Comparison of ENCODE assay signal across 8 mouse cellular contexts in the genomic region with DNA sequence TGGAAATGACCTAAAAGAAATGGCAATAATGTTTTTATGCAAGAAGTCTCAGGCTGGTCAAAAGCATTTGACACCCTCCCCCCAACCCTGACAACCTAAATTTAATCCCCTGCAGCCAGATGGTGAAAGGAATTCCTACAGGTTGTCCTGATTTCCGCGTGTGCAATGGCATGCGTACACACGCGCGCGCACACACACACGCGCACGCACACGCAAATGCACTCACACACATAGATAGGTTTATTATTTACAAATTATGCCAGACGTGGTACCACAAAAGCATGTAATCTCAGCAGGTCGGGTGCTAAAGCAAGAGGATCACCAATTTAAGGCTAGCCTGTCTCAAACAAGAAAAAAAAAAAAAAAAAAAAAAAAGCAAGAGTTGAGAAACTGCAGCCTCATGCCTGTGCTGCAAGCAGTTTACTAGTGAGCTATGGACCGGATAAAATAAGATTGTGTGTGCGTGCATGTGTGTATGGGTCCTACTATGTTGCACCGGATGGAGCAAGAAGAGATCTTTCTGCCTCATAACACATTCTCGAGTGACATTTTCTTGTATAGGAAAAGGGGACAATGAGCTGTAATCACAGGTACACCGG. TPM values are rescaled to one million over a fixed set of nuclear protein-coding genes. Genes with fewer than 3 reads are reported as not detected.
A peak's percentile ranks its signal among the peaks of the same experiment; 100 is the strongest.
DNase-seq lines count a peak whose midpoint lies in the region; ATAC-seq and TF ChIP-seq lines count a peak whose summit lies in the region.

No protein-coding gene starts in this region.

- peak overlapping the region; percentile 96 for H3K4me3 ChIP-seq in thymus, adult 2 months (ENCODE audit: control insufficient read depth, insufficient read depth, low read length)
- H3K4me3 ChIP-seq in forebrain, embryonic 15.5 days, result peak overlapping the region; percentile 55
- peak overlapping the region; percentile 46 for H3K4me3 ChIP-seq in midbrain, embryonic 16.5 days (ENCODE audit: low read depth, low read length)

- ATAC-seq in forebrain, embryonic 15.5 days (replicated peaks), result peak; percentile 81
- peak; percentile 75 for ATAC-seq in midbrain, embryonic 16.5 days

- no peaks in the 10 kb centered on the region; the same call in 1 of the 2 replicates for H3K4me1 ChIP-seq in thymus, adult 2 months (replicated peaks; ENCODE audit: control insufficient read depth, insufficient read depth, low read length)
- peaks cover 13% of the 10 kb centered on the region for H3K4me1 ChIP-seq in forebrain, embryonic 15.5 days
- H3K4me1 ChIP-seq in midbrain, embryonic 16.5 days (ENCODE audit: control insufficient read depth, insufficient read depth, low read length), result peaks cover 6% of the 10 kb centered on the region; the same call in 1 of the 2 replicates

- peak; percentile 8 to 45 for DNase-seq in adrenal gland, adult (ENCODE audit: inconsistent age in 2 of 2, low spot score in 1 of 2)
- no peak for DNase-seq in adrenal gland, postnatal 36 days
- DNase-seq in thymus, adult 2 months, result no peak
- DNase-seq in thymus, postnatal 25 days, result no peak
- DNase-seq in left cerebral cortex, postnatal 4 days, result peak; percentile 2
- no peak for DNase-seq in spleen, adult 18-20 months

- intact Hi-C loops in left cerebral cortex, postnatal 4 days (cut with DNase I), result loop anchor here (10.0 kb wide), 1 partner anchor 261 kb away; no protein-coding TSS in a partner anchor

- 2% methylated on average over 18 of the region's 18 CpGs for WGBS in thymus, adult 2 months
- 25% methylated on average over 18 of the region's 18 CpGs for WGBS in forebrain, embryonic 15.5 days
- WGBS in midbrain, embryonic 16.5 days, result 15% methylated on average over 18 of the region's 18 CpGs

- no peak for TF ChIP-seq CTCF in thymus, adult 2 months (IDR thresholded peaks at IDR 0.05; ENCODE audit: borderline replicate concordance, control insufficient read depth, extremely low read depth, insufficient read depth, low read length, poor library complexity)

- peak overlapping the region; percentile 88 for H3K27ac ChIP-seq in thymus, adult 2 months (ENCODE audit: control insufficient read depth, insufficient read depth, low read length)
- H3K27ac ChIP-seq in forebrain, embryonic 15.5 days (replicated peaks), result peak overlapping the region; percentile 91
- peak overlapping the region; percentile 80 for H3K27ac ChIP-seq in midbrain, embryonic 16.5 days (ENCODE audit: low read length)

- no peaks in the 10 kb centered on the region for H3K9me3 ChIP-seq in forebrain, embryonic 15.5 days
- H3K9me3 ChIP-seq in midbrain, embryonic 16.5 days (replicated peaks; ENCODE audit: control insufficient read depth, low read length, poor library complexity, severe bottlenecking), result no peaks in the 10 kb centered on the region

- H3K27me3 ChIP-seq in thymus, adult 2 months (ENCODE audit: control insufficient read depth, insufficient read depth, low read length), result no peaks in the 10 kb centered on the region
- no peaks in the 10 kb centered on the region for H3K27me3 ChIP-seq in forebrain, embryonic 15.5 days
- no peaks in the 10 kb centered on the region for H3K27me3 ChIP-seq in midbrain, embryonic 16.5 days (ENCODE audit: control insufficient read depth, insufficient read depth, low read depth, low read length)

- H3K36me3 ChIP-seq in thymus, adult 2 months (ENCODE audit: control insufficient read depth, insufficient read depth, low read length), result no peaks in the 10 kb centered on the region
- H3K36me3 ChIP-seq in forebrain, embryonic 15.5 days, result no peaks in the 10 kb centered on the region
- 0 out of 2 replicates have a peak, but pooled peaks cover 3% of the 10 kb centered on the region for H3K36me3 ChIP-seq in midbrain, embryonic 16.5 days (ENCODE audit: control insufficient read depth, insufficient read depth, low read length)

- H3K4me2 ChIP-seq in forebrain, embryonic 15.5 days (replicated peaks), result peak overlapping the region; percentile 53
- H3K4me2 ChIP-seq in midbrain, embryonic 16.5 days (ENCODE audit: low read length), result peak overlapping the region; percentile 50

- H3K9ac ChIP-seq in forebrain, embryonic 15.5 days (replicated peaks), result peak overlapping the region; percentile 45
- peak overlapping the region; percentile 60 for H3K9ac ChIP-seq in midbrain, embryonic 16.5 days (ENCODE audit: low read depth, low read length)

- TF ChIP-seq POLR2A in thymus, adult 2 months (IDR thresholded peaks at IDR 0.05; ENCODE audit: control insufficient read depth, extremely low read depth, insufficient read depth, low read length, poor library complexity), result no peak

RNA-seq across cellular contexts. Expression of a gene that starts 0.7 kb away (rescaled TPM):
- 10 to 100 TPM; 15.4 to 17.3 TPM for total RNA-seq in adrenal gland, postnatal 36 days (2021)
- 3.7 and 3.8 TPM in 2 replicates for polyA plus RNA-seq in thymus, adult 2 months (2012; rRNA removed)
- polyA plus RNA-seq in forebrain, embryonic 15.5 days (2015; fragmentation: Nextera tagmentation; extraction: Ambion mirVana), result 18.7 and 19.2 TPM in 2 replicates
- total RNA-seq in left cerebral cortex, postnatal 4 days (2021), result 10 to 100 TPM; 24.4 to 26.4 TPM
- polyA plus RNA-seq in midbrain, embryonic 16.5 days (2015; fragmentation: Nextera tagmentation; extraction: Ambion mirVana), result 13.8 and 14.2 TPM in 2 replicates

RNA-seq across cellular contexts. Expression of a gene that starts 47.3 kb away (rescaled TPM):
- 10 to 100 TPM; 15.9 to 19.1 TPM for total RNA-seq in adrenal gland, postnatal 36 days (2021)
- 22.4 and 25.7 TPM in 2 replicates for polyA plus RNA-seq in thymus, adult 2 months (2012; rRNA removed)
- 7.6 and 9.7 TPM in 2 replicates for polyA plus RNA-seq in forebrain, embryonic 15.5 days (2015; fragmentation: Nextera tagmentation; extraction: Ambion mirVana)
- 10 to 100 TPM; 86.3 to 91.7 TPM for total RNA-seq in left cerebral cortex, postnatal 4 days (2021)
- polyA plus RNA-seq in midbrain, embryonic 16.5 days (2015; fragmentation: Nextera tagmentation; extraction: Ambion mirVana), result 9.0 and 11.1 TPM in 2 replicates

Comparison
In these comparisons a context has a peak if more than half of its experiments do, and no peak if none do; other contexts are left out.
1. DNase-seq: peak in adrenal gland, adult (2 of 2) and left cerebral cortex, postnatal 4 days (single experiment); none in adrenal gland, postnatal 36 days (0 of 2), thymus, adult 2 months (single experiment), thymus, postnatal 25 days (single experiment) and spleen, adult 18-20 months (0 of 2).
2. H3K4me3 ChIP-seq: peak in every context shown above with its lines; median percentile 96 in thymus, adult 2 months; 55 in forebrain, embryonic 15.5 days; 46 in midbrain, embryonic 16.5 days.
3. Peak in every context shown above with its lines, with median percentiles within 50 percentile points of each other: H3K27ac ChIP-seq.